Comparison of ENCODE assay signal across 9 mouse cellular contexts in genomic region chr1:136958185-136958584, GRCm38 (mm10). TPM values are rescaled to one million over a fixed set of nuclear protein-coding genes. Genes with fewer than 3 reads are reported as not detected.
A peak's percentile ranks its signal among the peaks of the same experiment; 100 is the strongest.
DNase-seq lines count a peak whose midpoint lies in the region; ATAC-seq and TF ChIP-seq lines count a peak whose summit lies in the region.
"Had no signal": no experiment of that assay in that cellular context is flagged by ENCODE, and none has a peak within 500 bp of the region (broad histone marks: within the 10 kb centered on the region; RNA-seq: fewer than 3 reads in every experiment).

No protein-coding gene starts in this region.

- H3K4me3 ChIP-seq in liver, adult 2 months (ENCODE audit: insufficient read depth, low read depth, low read length): peak overlapping the region; percentile 43
- H3K4me3 ChIP-seq in forebrain, embryonic 13.5 days: no peak overlapping the region
- no peak overlapping the region for H3K4me3 ChIP-seq in limb, embryonic 13.5 days
- no peak overlapping the region for H3K4me3 ChIP-seq in neural tube, embryonic 13.5 days

- intact Hi-C loops in left cerebral cortex, postnatal 36 days (cut with DNase I): loop anchor here (10.0 kb wide), 1 partner anchor 267 kb away; no protein-coding TSS in a partner anchor

- TF ChIP-seq POLR2A in liver, adult 2 months (IDR thresholded peaks at IDR 0.05; ENCODE audit: extremely low read depth, insufficient read depth, low read length): no peak

- no peaks in the 10 kb centered on the region for H3K27me3 ChIP-seq in liver, adult 2 months (ENCODE audit: control insufficient read depth, insufficient read depth, low read length)
- peaks cover 72% of the 10 kb centered on the region for H3K27me3 ChIP-seq in forebrain, embryonic 13.5 days
- peaks cover 57% of the 10 kb centered on the region for H3K27me3 ChIP-seq in limb, embryonic 13.5 days
- H3K27me3 ChIP-seq in neural tube, embryonic 13.5 days: peaks cover 66% of the 10 kb centered on the region

- peaks cover 23% of the 10 kb centered on the region for H3K4me1 ChIP-seq in liver, adult 2 months (ENCODE audit: control insufficient read depth, insufficient read depth, low read length)
- H3K4me1 ChIP-seq in forebrain, embryonic 13.5 days: peaks cover 6% of the 10 kb centered on the region; the same call in 1 of the 2 replicates
- peaks cover 13% of the 10 kb centered on the region for H3K4me1 ChIP-seq in limb, embryonic 13.5 days
- peaks cover 12% of the 10 kb centered on the region for H3K4me1 ChIP-seq in neural tube, embryonic 13.5 days (replicated peaks)

- peak; percentile 36; the same call in 1 of the 2 replicates for ATAC-seq in forebrain, embryonic 13.5 days
- peak; percentile 24; the same call in 1 of the 2 replicates for ATAC-seq in limb, embryonic 13.5 days (ENCODE audit: low FRiP score, low read depth)
- no peak for ATAC-seq in neural tube, embryonic 13.5 days (ENCODE audit: low read depth)

- H3K27ac ChIP-seq in liver, adult 2 months (replicated peaks; ENCODE audit: insufficient read depth, low read depth, low read length): peak overlapping the region; percentile 80
- H3K27ac ChIP-seq in forebrain, embryonic 13.5 days: no peak overlapping the region
- no peak overlapping the region for H3K27ac ChIP-seq in limb, embryonic 13.5 days
- no peak overlapping the region for H3K27ac ChIP-seq in neural tube, embryonic 13.5 days (replicated peaks)

- H3K9me3 ChIP-seq in forebrain, embryonic 13.5 days (replicated peaks): no peaks in the 10 kb centered on the region
- H3K9me3 ChIP-seq in limb, embryonic 13.5 days: no peaks in the 10 kb centered on the region
- no peaks in the 10 kb centered on the region for H3K9me3 ChIP-seq in neural tube, embryonic 13.5 days

- H3K9ac ChIP-seq in liver, adult 2 months (ENCODE audit: low read depth, low read length): peak overlapping the region; percentile 58
- H3K9ac ChIP-seq in forebrain, embryonic 13.5 days: no peak overlapping the region
- H3K9ac ChIP-seq in limb, embryonic 13.5 days: no peak overlapping the region
- 0 out of 2 replicates have a peak overlapping the region, but pooled peaks have one; percentile 12 for H3K9ac ChIP-seq in neural tube, embryonic 13.5 days

- H3K4me2 ChIP-seq in forebrain, embryonic 13.5 days: no peak overlapping the region
- H3K4me2 ChIP-seq in limb, embryonic 13.5 days (replicated peaks): peak overlapping the region; percentile 47
- peak overlapping the region; percentile 35 for H3K4me2 ChIP-seq in neural tube, embryonic 13.5 days

- no peak for DNase-seq in liver, adult 2 months (ENCODE audit: extremely low read depth, low read depth, low spot score)
- no peak for DNase-seq in liver
- DNase-seq in cerebellum, adult 8-10 months: no peak
- DNase-seq in natural killer cell, adult 2 months (ENCODE audit: low spot score in 2 of 2): no peak
- DNase-seq in left cerebral cortex, postnatal 36 days (ENCODE audit: low spot score in 2 of 2): no peak
- DNase-seq: lung, adult 2 months had no signal

- no peaks in the 10 kb centered on the region for H3K36me3 ChIP-seq in liver, adult 2 months (ENCODE audit: control insufficient read depth, insufficient read depth, low read length)
- no peaks in the 10 kb centered on the region for H3K36me3 ChIP-seq in forebrain, embryonic 13.5 days (ENCODE audit: poor library complexity, severe bottlenecking)
- no peaks in the 10 kb centered on the region for H3K36me3 ChIP-seq in limb, embryonic 13.5 days
- no peaks in the 10 kb centered on the region for H3K36me3 ChIP-seq in neural tube, embryonic 13.5 days

- H3K79me2 ChIP-seq in liver, adult 2 months (ENCODE audit: control insufficient read depth, insufficient read depth, low read length): peaks cover 3% of the 10 kb centered on the region; the same call in 1 of the 2 replicates

- 10% methylated on average over 13 of the region's 13 CpGs for WGBS in liver, adult 2 months
- WGBS in forebrain, embryonic 13.5 days: under 1% methylated on average over 8 of the region's 13 CpGs
- 2% methylated on average over 8 of the region's 13 CpGs for WGBS in limb, embryonic 13.5 days
- WGBS in neural tube, embryonic 13.5 days: 1% methylated on average over 13 of the region's 13 CpGs

- TF ChIP-seq CTCF in liver, adult 2 months (IDR thresholded peaks at IDR 0.05; ENCODE audit: low read depth, low read length): no peak

RNA-seq across cellular contexts. Expression of gene Nr5a2, which starts 2.1 kb away (rescaled TPM):
- total RNA-seq in liver, adult 2 months (2014; rRNA removed): 37.7 and 41.5 TPM in 2 replicates
- 21.4 and 24.0 TPM in 2 replicates for polyA plus RNA-seq in liver, adult 2 months (2012; rRNA removed)
- 0.35 and 0.48 TPM in 2 replicates for polyA plus RNA-seq in forebrain, embryonic 13.5 days (2015; fragmentation: Nextera tagmentation; extraction: Ambion mirVana)
- polyA plus RNA-seq in limb, embryonic 13.5 days (2015; fragmentation: Nextera tagmentation; extraction: Ambion mirVana): 0.31 and 1.2 TPM in 2 replicates
- polyA plus RNA-seq in neural tube, embryonic 13.5 days (2015; fragmentation: Nextera tagmentation; extraction: Ambion mirVana): 1.4 and 1.5 TPM in 2 replicates
- under 1 TPM in 1 of 2 experiments, not detected in 1; 0.12 TPM for total RNA-seq in left cerebral cortex, postnatal 36 days (2021)

Comparison
In these comparisons a context has a peak if more than half of its experiments do, and no peak if none do; other contexts are left out.
1. H3K9ac ChIP-seq: peak in liver, adult 2 months (single experiment) and neural tube, embryonic 13.5 days (single experiment); none in forebrain, embryonic 13.5 days (single experiment) and limb, embryonic 13.5 days (single experiment).